Mouse (Mus musculus) MEL (cell line): ENCODE measurements at regions not wholly inside any gene's neighbourhood (a gene's known extent, or its start where the extent isn't known, plus 50 kb on each side); places are given as distances from the start of the nearest gene placed in this dataset.

ENCODE experiments used
- DNase-seq: peaks from one replicate; pipeline ENCODE4 v3.0.0; 2011; ENCODE audit warnings: low read depth, low spot score
- H3K27ac ChIP-seq: 2 replicates; pipeline ENCODE4 v1.5.1; 2012; ENCODE audit warnings: low read depth, mild to moderate bottlenecking, control low read depth, low read length, moderate library complexity; ENCODE audit not compliant: control insufficient read depth
- H3K27me3 ChIP-seq, 2 experiments: fragments of 150-350 bp in 1 of 2; sonication (generic) in 1 of 2; 2 replicates each; pipeline ENCODE4 v1.6.1; 2012; ENCODE audit warnings: low read length in 2 of 2, mild to moderate bottlenecking in 2 of 2, improper control_type of control experiment in 1 of 2, moderate library complexity in 1 of 2; ENCODE audit not compliant: insufficient read depth in 2 of 2, control insufficient read depth in 1 of 2
- H3K36me3 ChIP-seq, 2 experiments: 2 replicates each; pipeline ENCODE4 v1.6.1; 2012 to 2014; ENCODE audit warnings: low read length in 2 of 2, improper control_type of control experiment in 1 of 2, inconsistent platforms in 1 of 2, mild to moderate bottlenecking in 1 of 2; ENCODE audit not compliant: insufficient read depth in 2 of 2, control insufficient read depth in 1 of 2
- H3K4me1 ChIP-seq, 2 experiments: fragments of 150-350 bp in 1 of 2; sonication (generic) in 1 of 2; 2 replicates each; pipeline ENCODE4 v1.6.1; 2012; ENCODE audit warnings: low read length in 2 of 2, improper control_type of control experiment in 1 of 2, mild to moderate bottlenecking in 1 of 2; ENCODE audit not compliant: insufficient read depth in 2 of 2, control insufficient read depth in 1 of 2
- H3K4me3 ChIP-seq, 2 experiments: fragments of 150-350 bp in 1 of 2; sonication (generic) in 1 of 2; 2 replicates each; pipeline ENCODE4 v1.5.1; 2012; ENCODE audit warnings: low read depth in 2 of 2, low read length in 2 of 2, mild to moderate bottlenecking in 2 of 2, moderate library complexity in 2 of 2, control low read depth in 1 of 2, improper control_type of control experiment in 1 of 2; ENCODE audit not compliant: control insufficient read depth in 1 of 2, insufficient read depth in 1 of 2
- H3K79me2 ChIP-seq: 2 replicates; pipeline ENCODE4 v1.6.1; 2012; ENCODE audit warnings: mild to moderate bottlenecking, low read length, moderate library complexity; ENCODE audit not compliant: control insufficient read depth, poor library complexity, insufficient read depth
- H3K9ac ChIP-seq: 2 replicates; pipeline ENCODE4 v1.6.1; 2012; ENCODE audit warnings: low read depth, mild to moderate bottlenecking, control low read depth, low read length, moderate library complexity; ENCODE audit not compliant: control insufficient read depth, poor library complexity, severe bottlenecking
- H3K9me3 ChIP-seq: fragments of 150-350 bp; sonication (generic); replicated peaks from 2 replicates; pipeline ENCODE4 v1.6.1; 2012; ENCODE audit warnings: mild to moderate bottlenecking, low read length, improper control_type of control experiment, moderate library complexity; ENCODE audit not compliant: insufficient read depth
- BHLHE40 ChIP-seq: IDR thresholded peaks from 2 replicates; pipeline ENCODE4 v1.6.1; 2012; ENCODE audit warnings: low read depth, mild to moderate bottlenecking, inconsistent platforms, low read length, improper control_type of control experiment, borderline replicate concordance
- CHD1 ChIP-seq: IDR thresholded peaks from 2 replicates; pipeline ENCODE4 v1.6.1; 2012; ENCODE audit warnings: low read depth, mild to moderate bottlenecking, inconsistent platforms, low read length, improper control_type of control experiment
- CHD2 ChIP-seq: IDR thresholded peaks from 2 replicates; pipeline ENCODE4 v1.6.1; 2011; ENCODE audit warnings: low read length, improper control_type of control experiment
- CTCF ChIP-seq, 3 experiments: IDR thresholded peaks in 2 of 3; conservative IDR thresholded peaks in 1 of 3; 2 replicates each; pipeline ENCODE4 v1.5.1; 2011 to 2012; ENCODE audit warnings: low read length in 3 of 3, low read depth in 2 of 3, mild to moderate bottlenecking in 2 of 3, improper control_type of control experiment in 1 of 3, inconsistent platforms in 1 of 3, mixed read lengths in 1 of 3, moderate library complexity in 1 of 3; ENCODE audit not compliant: control insufficient read depth in 1 of 3, insufficient read depth in 1 of 3, poor library complexity in 1 of 3, severe bottlenecking in 1 of 3
- E2F4 ChIP-seq: IDR thresholded peaks from 2 replicates; pipeline ENCODE4 v1.6.1; 2011; ENCODE audit warnings: low read depth, low read length, improper control_type of control experiment, borderline replicate concordance
- EP300 ChIP-seq, 2 experiments: IDR thresholded peaks; 2 replicates each; pipeline ENCODE4 v1.6.1; 2011; ENCODE audit warnings: improper control_type of control experiment in 2 of 2, low read length in 2 of 2, low read depth in 1 of 2, mild to moderate bottlenecking in 1 of 2
- GABPA ChIP-seq: IDR thresholded peaks from 2 replicates; pipeline ENCODE4 v1.6.1; 2012; ENCODE audit warnings: low read depth, mild to moderate bottlenecking, inconsistent platforms, low read length, improper control_type of control experiment, moderate library complexity
- HCFC1 ChIP-seq: IDR thresholded peaks from 2 replicates; pipeline ENCODE4 v1.6.1; 2012; ENCODE audit warnings: low read depth, mild to moderate bottlenecking, inconsistent platforms, low read length, improper control_type of control experiment, moderate library complexity
- JUND ChIP-seq: IDR thresholded peaks from 2 replicates; pipeline ENCODE4 v1.6.1; 2011; ENCODE audit warnings: low read depth, mild to moderate bottlenecking, improper control_type of control experiment, low read length
- KAT2A ChIP-seq: conservative IDR thresholded peaks from 2 replicates; pipeline ENCODE4 v1.6.1; 2012; ENCODE audit warnings: low read depth, low read length, improper control_type of control experiment, inconsistent platforms
- MAX ChIP-seq: IDR thresholded peaks from 2 replicates; pipeline ENCODE4 v1.6.1; 2011; ENCODE audit warnings: low read length, improper control_type of control experiment
- MAZ ChIP-seq: IDR thresholded peaks from 2 replicates; pipeline ENCODE4 v1.6.1; 2012; ENCODE audit warnings: low read depth, mild to moderate bottlenecking, inconsistent platforms, low read length, improper control_type of control experiment
- MXI1 ChIP-seq: IDR thresholded peaks from 2 replicates; pipeline ENCODE4 v1.6.1; 2011; ENCODE audit warnings: mild to moderate bottlenecking, low read depth, low read length, improper control_type of control experiment
- MYB ChIP-seq: IDR thresholded peaks from 2 replicates; pipeline ENCODE4 v1.6.1; 2011; ENCODE audit warnings: mild to moderate bottlenecking, low read depth, low read length, improper control_type of control experiment
- MYC ChIP-seq: IDR thresholded peaks from 2 replicates; pipeline ENCODE4 v1.6.1; 2011; ENCODE audit warnings: low read depth, mild to moderate bottlenecking, low read length, improper control_type of control experiment, moderate library complexity
- NELFE ChIP-seq: IDR thresholded peaks from 2 replicates; pipeline ENCODE4 v1.6.1; 2011; ENCODE audit warnings: low read depth, low read length, improper control_type of control experiment
- TCF12 ChIP-seq: IDR thresholded peaks from 2 replicates; pipeline ENCODE4 v1.6.1; 2014; ENCODE audit warnings: low read depth, mild to moderate bottlenecking, inconsistent platforms, low read length, improper control_type of control experiment, moderate library complexity
- USF1 ChIP-seq: IDR thresholded peaks from 2 replicates; pipeline ENCODE4 v1.6.1; 2014; ENCODE audit warnings: low read depth, mild to moderate bottlenecking, inconsistent platforms, low read length, improper control_type of control experiment, moderate library complexity
- ZKSCAN1 ChIP-seq: IDR thresholded peaks from 2 replicates; pipeline ENCODE4 v1.6.1; 2012; ENCODE audit warnings: low read depth, mild to moderate bottlenecking, inconsistent platforms, low read length, improper control_type of control experiment, moderate library complexity

GRCm38 (mm10) chr14:102805936-102806923 is 176.2 kb downstream of the Kctd12 start (continued):
- TF ChIP-seq HCFC1 (peak; percentile 34; the same call in 1 of the 2 replicates), JUND (no peak), E2F4 (no peak), ZKSCAN1 (no peak), CHD1 (no peak; the same call in 1 of the 2 replicates)

DNA sequence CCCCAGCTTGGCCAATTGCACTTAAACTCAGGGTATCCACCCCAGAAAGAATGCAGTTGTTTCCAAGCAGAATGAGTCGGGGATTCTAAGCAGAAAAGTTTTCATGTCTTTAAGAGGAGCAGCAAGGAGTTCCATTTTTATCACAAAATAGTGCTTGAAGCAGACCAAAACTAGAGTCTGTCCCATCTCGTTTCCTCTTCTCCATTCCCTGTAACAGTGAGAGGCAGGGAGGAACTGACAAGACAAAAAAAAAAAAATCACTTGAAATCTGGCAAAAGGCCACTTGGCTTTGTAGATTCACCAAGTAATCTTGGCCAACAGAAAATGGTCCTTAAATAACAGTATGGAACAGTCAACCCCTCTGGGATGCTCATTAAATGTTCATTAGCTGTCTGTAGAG is 186.8 kb downstream of the Kctd12 start:
- Histone ChIP-seq H3K4me1 (no peaks in the 10 kb centered on the region), H3K27me3 (peaks cover 0 to 5% of the 10 kb centered on the region in 2 experiments; a peak in 2 of 4 replicates)
- DNase-seq = no peak
- TF ChIP-seq NELFE = no peak
- TF ChIP-seq CHD1 = no peak
- no peak for TF ChIP-seq CTCF (IDR thresholded peaks at IDR 0.05 in 2 of 3, conservative IDR thresholded peaks at IDR 0.05 in 1 of 3; ENCODE audit: control insufficient read depth in 1 of 3, insufficient read depth in 1 of 3, low read depth in 2 of 3, low read length in 3 of 3, poor library complexity in 1 of 3, severe bottlenecking in 1 of 3)
- no peak for TF ChIP-seq MAX
- no peak for TF ChIP-seq TCF12
- TF ChIP-seq MAZ = no peak
- no peak for TF ChIP-seq BHLHE40
- TF ChIP-seq CHD2 = no peak
- TF ChIP-seq USF1 = no peak
- TF ChIP-seq KAT2A = no peak
- TF ChIP-seq MYC = no peak
- no peak for TF ChIP-seq MXI1
- no peak for TF ChIP-seq MYB
- no peak for TF ChIP-seq EP300 (IDR thresholded peaks at IDR 0.05; ENCODE audit: low read depth in 1 of 2, low read length in 2 of 2)
- no peak for TF ChIP-seq GABPA
- TF ChIP-seq, all 39 proteins: peak for 0
- no peaks in the 10 kb centered on the region for H3K79me2 ChIP-seq
- no peaks in the 10 kb centered on the region for H3K9me3 ChIP-seq
- H3K4me3 ChIP-seq = no peak overlapping the region
- no peak overlapping the region for H3K9ac ChIP-seq
- no peak overlapping the region for H3K27ac ChIP-seq
- no peaks in the 10 kb centered on the region for H3K36me3 ChIP-seq
